Mouse (Mus musculus): ENCODE data around the gene Dop1b.

DNA sequence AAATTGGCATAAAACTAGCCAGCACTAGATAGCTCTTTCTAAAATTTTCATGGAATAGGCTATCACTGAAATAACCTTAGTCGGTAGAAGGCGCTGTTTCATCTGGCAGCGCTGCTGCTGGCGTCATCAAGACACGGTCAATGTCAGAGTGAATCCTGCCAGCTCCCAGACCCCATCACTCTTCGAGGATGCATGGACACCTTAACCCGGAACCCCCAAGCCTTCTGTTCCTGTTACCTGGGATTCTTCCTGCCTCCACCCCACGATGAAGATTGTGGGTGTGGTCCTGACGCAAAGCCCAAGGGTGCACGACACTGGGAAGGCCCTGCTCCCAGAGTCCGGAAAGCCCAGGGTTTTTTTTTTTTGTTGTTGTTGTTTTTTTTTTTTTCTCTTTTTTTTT is 780 bp upstream of the Dop1b start:
- TF ChIP-seq CTCF (conservative IDR thresholded peaks at IDR 0.05; ENCODE audit: low read length) (peak; percentile 71), POU5F1 (IDR thresholded peaks at IDR 0.05; ENCODE audit: borderline replicate concordance, low read length) (no peak)

Data from E14TG2a.4 (cell line).